Mouse (Mus musculus): ENCODE data around the gene Macrod2.

DNA sequence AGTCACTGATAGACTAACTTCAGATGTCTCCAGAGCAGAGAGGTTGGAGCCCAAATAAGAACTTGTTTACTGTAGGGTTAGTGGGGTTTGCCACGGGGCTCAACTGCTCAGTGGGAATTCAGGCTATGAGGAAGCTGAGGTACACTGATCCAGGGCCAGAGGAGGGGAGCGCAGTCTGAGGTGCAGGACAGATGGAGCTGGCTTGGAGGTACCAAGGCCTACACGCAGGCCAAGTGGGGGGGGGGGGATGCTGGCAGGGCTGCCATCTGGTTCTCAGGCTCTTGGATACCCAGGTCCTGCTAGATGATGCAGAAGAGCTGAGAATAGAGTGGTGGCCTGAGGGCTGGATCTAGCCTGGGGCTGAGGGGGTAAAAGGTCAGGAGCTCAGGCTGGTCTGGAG lies 1931.6 kb downstream of the Macrod2 start:
- TF ChIP-seq CTCF (IDR thresholded peaks at IDR 0.05; ENCODE audit: control insufficient read depth, insufficient read depth, insufficient read length) (no peak), MAX (IDR thresholded peaks at IDR 0.05) (no peak), CEBPB (IDR thresholded peaks at IDR 0.05; ENCODE audit: low read depth) (no peak), USF1 (IDR thresholded peaks at IDR 0.05; ENCODE audit: low read depth) (no peak), MYOG (IDR thresholded peaks at IDR 0.05; ENCODE audit: control insufficient read depth, extremely low read depth, insufficient read length) (no peak), FOSL1 (IDR thresholded peaks at IDR 0.05; ENCODE audit: insufficient read depth, low read length, poor library complexity, severe bottlenecking) (no peak), MYOD1 (IDR thresholded peaks at IDR 0.05; ENCODE audit: control insufficient read depth, insufficient read length, low read depth) (no peak)

Measured in C2C12 (cell line).